Mouse (Mus musculus): ENCODE results near the gene Spg20. TPM values are rescaled to one million over a fixed set of nuclear protein-coding genes. Genes with fewer than 3 reads are reported as not detected.

Gene Spg20
- polyA plus RNA-seq, 1 experiment from 2014 or later: 47.3 TPM

GRCm38 (mm10) chr3:55147156-55147555, 35.2 kb downstream of the Spg20 start:
- no peaks in the 10 kb centered on the region for H3K4me1 ChIP-seq (ENCODE audit: control insufficient read depth, insufficient read depth, low read length)
- H3K36me3 ChIP-seq (ENCODE audit: control insufficient read depth, insufficient read depth, low read length): no peaks in the 10 kb centered on the region
- no peaks in the 10 kb centered on the region for H3K9me3 ChIP-seq (replicated peaks; ENCODE audit: control insufficient read depth, low read length)
- H3K27ac ChIP-seq (ENCODE audit: low read depth, low read length): no peak overlapping the region
- no peak overlapping the region for H3K4me2 ChIP-seq
- 74% methylated on average over 2 of the region's 2 CpGs for WGBS (ENCODE audit: insufficient replicate concordance)
- no peak overlapping the region for H3K9ac ChIP-seq (ENCODE audit: low read depth, low read length)
- no peaks in the 10 kb centered on the region for H3K27me3 ChIP-seq (ENCODE audit: control insufficient read depth, insufficient read depth, low read length)
- no peak overlapping the region for H3K4me3 ChIP-seq (ENCODE audit: low read depth, low read length)
- ATAC-seq (replicated peaks; ENCODE audit: insufficient number of reproducible peaks, low FRiP score, low TSS enrichment): no peak

- Histone ChIP-seq H3K4me3 (ENCODE audit: low read depth, low read length) (no peak overlapping the region), H3K9me3 (replicated peaks; ENCODE audit: control insufficient read depth, low read length) (no peaks in the 10 kb centered on the region), H3K27me3 (ENCODE audit: control insufficient read depth, insufficient read depth, low read length) (no peaks in the 10 kb centered on the region), H3K27ac (ENCODE audit: low read depth, low read length) (no peak overlapping the region), H3K36me3 (ENCODE audit: control insufficient read depth, insufficient read depth, low read length) (no peaks in the 10 kb centered on the region), H3K9ac (ENCODE audit: low read depth, low read length) (no peak overlapping the region), H3K4me2 (no peak overlapping the region), H3K4me1 (ENCODE audit: control insufficient read depth, insufficient read depth, low read length) (no peaks in the 10 kb centered on the region)
- ATAC-seq (replicated peaks; ENCODE audit: insufficient number of reproducible peaks, low FRiP score, low TSS enrichment): no peak
- WGBS (ENCODE audit: insufficient replicate concordance): 39% methylated on average over 3 of the region's 3 CpGs
Measured at GRCm38 (mm10) chr3:55148091-55148490, 36.2 kb downstream of the Spg20 start.

- no peak for ATAC-seq (replicated peaks; ENCODE audit: insufficient number of reproducible peaks, low FRiP score, low TSS enrichment)
- 39% methylated on average over 7 of the region's 7 CpGs for WGBS (ENCODE audit: insufficient replicate concordance)
- H3K9me3 ChIP-seq (replicated peaks; ENCODE audit: control insufficient read depth, low read length): no peaks in the 10 kb centered on the region
- H3K9ac ChIP-seq (ENCODE audit: low read depth, low read length): no peak overlapping the region
- H3K27ac ChIP-seq (ENCODE audit: low read depth, low read length): no peak overlapping the region
- H3K36me3 ChIP-seq (ENCODE audit: control insufficient read depth, insufficient read depth, low read length): no peaks in the 10 kb centered on the region
- no peaks in the 10 kb centered on the region for H3K4me1 ChIP-seq (ENCODE audit: control insufficient read depth, insufficient read depth, low read length)
- no peak overlapping the region for H3K4me2 ChIP-seq
- H3K4me3 ChIP-seq (ENCODE audit: low read depth, low read length): no peak overlapping the region
- H3K27me3 ChIP-seq (ENCODE audit: control insufficient read depth, insufficient read depth, low read length): no peaks in the 10 kb centered on the region
Measured at GRCm38 (mm10) chr3:55151656-55152433, 39.9 kb downstream of the Spg20 start.

- no peaks in the 10 kb centered on the region for H3K36me3 ChIP-seq (ENCODE audit: control insufficient read depth, insufficient read depth, low read length)
- WGBS (ENCODE audit: insufficient replicate concordance): 68% methylated on average over 6 of the region's 6 CpGs
Measured at GRCm38 (mm10) chr3:55152673-55153334, 40.9 kb downstream of the Spg20 start.

GRCm38 (mm10) chr3:55154163-55154562, 42.3 kb downstream of the Spg20 start:
- Histone ChIP-seq H3K27ac (ENCODE audit: low read depth, low read length) (no peak overlapping the region), H3K27me3 (ENCODE audit: control insufficient read depth, insufficient read depth, low read length) (no peaks in the 10 kb centered on the region), H3K4me1 (ENCODE audit: control insufficient read depth, insufficient read depth, low read length) (no peaks in the 10 kb centered on the region), H3K9me3 (replicated peaks; ENCODE audit: control insufficient read depth, low read length) (no peaks in the 10 kb centered on the region), H3K4me2 (no peak overlapping the region), H3K36me3 (ENCODE audit: control insufficient read depth, insufficient read depth, low read length) (no peaks in the 10 kb centered on the region), H3K4me3 (ENCODE audit: low read depth, low read length) (no peak overlapping the region), H3K9ac (ENCODE audit: low read depth, low read length) (no peak overlapping the region)
- WGBS (ENCODE audit: insufficient replicate concordance): 83% methylated on average over 7 of the region's 7 CpGs
- no peak for ATAC-seq (replicated peaks; ENCODE audit: insufficient number of reproducible peaks, low FRiP score, low TSS enrichment)

More at GRCm38 (mm10) chr3:55152673-55153334, 40.9 kb downstream of the Spg20 start:
- no peaks in the 10 kb centered on the region for H3K4me1 ChIP-seq (ENCODE audit: control insufficient read depth, insufficient read depth, low read length)
- ATAC-seq (replicated peaks; ENCODE audit: insufficient number of reproducible peaks, low FRiP score, low TSS enrichment): no peak
- no peak overlapping the region for H3K4me3 ChIP-seq (ENCODE audit: low read depth, low read length)
- H3K4me2 ChIP-seq: no peak overlapping the region
- H3K9ac ChIP-seq (ENCODE audit: low read depth, low read length): no peak overlapping the region
- no peaks in the 10 kb centered on the region for H3K27me3 ChIP-seq (ENCODE audit: control insufficient read depth, insufficient read depth, low read length)
- no peaks in the 10 kb centered on the region for H3K9me3 ChIP-seq (replicated peaks; ENCODE audit: control insufficient read depth, low read length)
- no peak overlapping the region for H3K27ac ChIP-seq (ENCODE audit: low read depth, low read length)

- WGBS (ENCODE audit: insufficient replicate concordance): 78% methylated on average over 5 of the region's 5 CpGs
- no peak overlapping the region for H3K9ac ChIP-seq (ENCODE audit: low read depth, low read length)
- no peaks in the 10 kb centered on the region for H3K9me3 ChIP-seq (replicated peaks; ENCODE audit: control insufficient read depth, low read length)
- no peak overlapping the region for H3K4me3 ChIP-seq (ENCODE audit: low read depth, low read length)
- H3K27ac ChIP-seq (ENCODE audit: low read depth, low read length): no peak overlapping the region
- H3K36me3 ChIP-seq (ENCODE audit: control insufficient read depth, insufficient read depth, low read length): no peaks in the 10 kb centered on the region
- no peaks in the 10 kb centered on the region for H3K27me3 ChIP-seq (ENCODE audit: control insufficient read depth, insufficient read depth, low read length)
- H3K4me2 ChIP-seq: no peak overlapping the region
- no peaks in the 10 kb centered on the region for H3K4me1 ChIP-seq (ENCODE audit: control insufficient read depth, insufficient read depth, low read length)
- no peak for ATAC-seq (replicated peaks; ENCODE audit: insufficient number of reproducible peaks, low FRiP score, low TSS enrichment)
Measured at GRCm38 (mm10) chr3:55157413-55157812, 45.5 kb downstream of the Spg20 start.

- Histone ChIP-seq H3K4me1 (ENCODE audit: control insufficient read depth, insufficient read depth, low read length) (no peaks in the 10 kb centered on the region), H3K36me3 (ENCODE audit: control insufficient read depth, insufficient read depth, low read length) (no peaks in the 10 kb centered on the region), H3K9ac (ENCODE audit: low read depth, low read length) (no peak overlapping the region), H3K4me3 (ENCODE audit: low read depth, low read length) (no peak overlapping the region), H3K9me3 (replicated peaks; ENCODE audit: control insufficient read depth, low read length) (no peaks in the 10 kb centered on the region), H3K27me3 (ENCODE audit: control insufficient read depth, insufficient read depth, low read length) (no peaks in the 10 kb centered on the region), H3K27ac (ENCODE audit: low read depth, low read length) (no peak overlapping the region), H3K4me2 (no peak overlapping the region)
- 75% methylated on average over 7 of the region's 7 CpGs for WGBS (ENCODE audit: insufficient replicate concordance)
- no peak for ATAC-seq (replicated peaks; ENCODE audit: insufficient number of reproducible peaks, low FRiP score, low TSS enrichment)
Measured at GRCm38 (mm10) chr3:55161144-55161543, 49.2 kb downstream of the Spg20 start.

- no peaks in the 10 kb centered on the region for H3K9me3 ChIP-seq (replicated peaks; ENCODE audit: control insufficient read depth, low read length)
- no peaks in the 10 kb centered on the region for H3K36me3 ChIP-seq (ENCODE audit: control insufficient read depth, insufficient read depth, low read length)
- H3K4me2 ChIP-seq: no peak overlapping the region
- WGBS (ENCODE audit: insufficient replicate concordance): 77% methylated on average over 4 of the region's 4 CpGs
- no peak overlapping the region for H3K9ac ChIP-seq (ENCODE audit: low read depth, low read length)
- no peak overlapping the region for H3K4me3 ChIP-seq (ENCODE audit: low read depth, low read length)
- ATAC-seq (replicated peaks; ENCODE audit: insufficient number of reproducible peaks, low FRiP score, low TSS enrichment): no peak
- no peaks in the 10 kb centered on the region for H3K4me1 ChIP-seq (ENCODE audit: control insufficient read depth, insufficient read depth, low read length)
- no peaks in the 10 kb centered on the region for H3K27me3 ChIP-seq (ENCODE audit: control insufficient read depth, insufficient read depth, low read length)
- no peak overlapping the region for H3K27ac ChIP-seq (ENCODE audit: low read depth, low read length)
Measured at GRCm38 (mm10) chr3:55163510-55163909, 51.6 kb downstream of the Spg20 start.
